Mouse (Mus musculus) left cerebral cortex, adult 2 months (tissue): ENCODE measurements around the gene Lrrc1. TPM values are rescaled to one million over a fixed set of nuclear protein-coding genes. Genes with fewer than 3 reads are reported as not detected.

Experiments
- DNase-seq, 2 experiments: peaks; one replicate each; pipeline ENCODE4 v3.0.0; 2021 to 2022; ENCODE audit warnings: low spot score in 2 of 2, mixed read lengths in 1 of 2; ENCODE audit errors: extremely low spot score in 1 of 2
- H3K27ac ChIP-seq: fragments of 200-600 bp; 2 replicates; pipeline ENCODE4 v1.8.1; 2022
- H3K4me3 ChIP-seq: fragments of 200-600 bp; 2 replicates; pipeline ENCODE4 v1.8.1; 2022
- CTCF ChIP-seq: fragments of 200-600 bp; IDR thresholded peaks from 2 replicates; pipeline ENCODE4 v1.8.1; 2022; ENCODE audit warnings: antibody characterized with exemption, mild to moderate bottlenecking, moderate library complexity
- intact Hi-C: fragments of 180-260 bp; cut with DNase I; formaldehyde crosslinking; loops from one replicate; pipeline ENCODE4 v1.15.1; 2025
- total RNA-seq, 2 experiments: library from RNA; stranded (reverse); gene quantifications; 2 replicates each; pipeline ENCODE4 v1.2.3; 2021

Gene Lrrc1
- total RNA-seq, 2 experiments from 2014 or later, result 5.7 to 6.1 TPM

GRCm38 (mm10) chr9:77488611-77489010 is 56.1 kb downstream of the Lrrc1 start:
- TF ChIP-seq CTCF, result no peak
- no peak overlapping the region for H3K27ac ChIP-seq
- DNase-seq, result no peak
- no peak overlapping the region for H3K4me3 ChIP-seq
- intact Hi-C loops, result no loop called here

- TF ChIP-seq CTCF, result no peak
- DNase-seq, result no peak
- no peak overlapping the region for H3K4me3 ChIP-seq
- intact Hi-C loops, result no loop called here
- H3K27ac ChIP-seq, result no peak overlapping the region
These were observed 57.2 kb downstream of the Lrrc1 start for GRCm38 (mm10) chr9:77487427-77487826.

GRCm38 (mm10) chr9:77485915-77486314 is 58.8 kb downstream of the Lrrc1 start:
- TF ChIP-seq CTCF, result no peak
- DNase-seq, result no peak
- Histone ChIP-seq H3K27ac (no peak overlapping the region), H3K4me3 (no peak overlapping the region)
- intact Hi-C loops, result no loop called here

GRCm38 (mm10) chr9:77484751-77485150 is 59.9 kb downstream of the Lrrc1 start:
- no peak overlapping the region for H3K4me3 ChIP-seq
- no peak overlapping the region for H3K27ac ChIP-seq
- intact Hi-C loops, result loop anchor here (5.0 kb wide), 1 partner anchor 58 kb away; the partner anchor contains the start of gene Lrrc1
- no peak for DNase-seq
- TF ChIP-seq CTCF, result no peak

- TF ChIP-seq CTCF, result no peak
- no peak overlapping the region for H3K27ac ChIP-seq
- no peak overlapping the region for H3K4me3 ChIP-seq
- intact Hi-C loops, result loop anchor here (5.0 kb wide), 1 partner anchor 59 kb away; the partner anchor contains the start of gene Lrrc1
- DNase-seq, result no peak
These were observed 61.1 kb downstream of the Lrrc1 start for GRCm38 (mm10) chr9:77483559-77483958.

GRCm38 (mm10) chr9:77482281-77482680 is 62.4 kb downstream of the Lrrc1 start:
- intact Hi-C loops, result loop anchor here (5.0 kb wide), 1 partner anchor 60 kb away; the partner anchor contains the start of gene Lrrc1
- DNase-seq, result no peak
- Histone ChIP-seq H3K27ac (no peak overlapping the region), H3K4me3 (no peak overlapping the region)
- no peak for TF ChIP-seq CTCF

GRCm38 (mm10) chr9:77481380-77481779 is 63.3 kb downstream of the Lrrc1 start:
- DNase-seq, result no peak
- no peak overlapping the region for H3K4me3 ChIP-seq
- no peak for TF ChIP-seq CTCF
- no peak overlapping the region for H3K27ac ChIP-seq
- intact Hi-C loops, result loop anchor here (5.0 kb wide), 1 partner anchor 61 kb away; the partner anchor contains the start of gene Lrrc1

GRCm38 (mm10) chr9:77480574-77481319 is 63.9 kb downstream of the Lrrc1 start:
- Histone ChIP-seq H3K27ac (no peak overlapping the region), H3K4me3 (no peak overlapping the region)
- no peak for TF ChIP-seq CTCF
- no peak for DNase-seq
- intact Hi-C loops, result loop anchor here (5.0 kb wide), 1 partner anchor 62 kb away; the partner anchor contains the start of gene Lrrc1

GRCm38 (mm10) chr9:77480001-77480400 is 64.7 kb downstream of the Lrrc1 start:
- Histone ChIP-seq H3K27ac (no peak overlapping the region), H3K4me3 (no peak overlapping the region)
- TF ChIP-seq CTCF, result no peak
- no peak for DNase-seq
- intact Hi-C loops, result loop anchor here (5.0 kb wide), 1 partner anchor 62 kb away; the partner anchor contains the start of gene Lrrc1

- DNase-seq, result no peak
- Histone ChIP-seq H3K27ac (no peak overlapping the region), H3K4me3 (no peak overlapping the region)
- TF ChIP-seq CTCF, result no peak
- intact Hi-C loops, result no loop called here
These were observed 66.3 kb downstream of the Lrrc1 start for GRCm38 (mm10) chr9:77478166-77478920.

- intact Hi-C loops, result no loop called here
- no peak overlapping the region for H3K4me3 ChIP-seq
- H3K27ac ChIP-seq, result no peak overlapping the region
- no peak for TF ChIP-seq CTCF
- no peak for DNase-seq
These were observed 70.1 kb downstream of the Lrrc1 start for GRCm38 (mm10) chr9:77474535-77474934.

- no peak overlapping the region for H3K27ac ChIP-seq
- no peak for TF ChIP-seq CTCF
- no peak for DNase-seq
- intact Hi-C loops, result no loop called here
- H3K4me3 ChIP-seq, result no peak overlapping the region
These were observed 72.1 kb downstream of the Lrrc1 start for GRCm38 (mm10) chr9:77472557-77472956.
